Mouse (Mus musculus): ENCODE measurements around the gene Clca1. TPM values are rescaled to one million over a fixed set of nuclear protein-coding genes. Genes with fewer than 3 reads are reported as not detected.

The Clca1 gene
- polyA plus RNA-seq, 2 experiments from 2014 or later: not detected

Other genes with a start within 250 kb of the Clca1 start
- not detected for gene Clca3a2, start 213.3 kb downstream of the Clca1 start, polyA plus RNA-seq (2017; shearing (Covaris generic))
- not detected for gene Clca3b, start 183.4 kb downstream of the Clca1 start, polyA plus RNA-seq (2017; shearing (Covaris generic))
- gene Clca4b, start 100.2 kb downstream of the Clca1 start, polyA plus RNA-seq (2017; shearing (Covaris generic)): not detected
- gene Clca4a, start 57.7 kb downstream of the Clca1 start, polyA plus RNA-seq (2017; shearing (Covaris generic)): not detected
- gene Clca2, start 66.7 kb upstream of the Clca1 start, polyA plus RNA-seq (2017; shearing (Covaris generic)): not detected
- 1 to 10 TPM; 8.8 to 9.4 TPM for gene Odf2l, start 85.8 kb upstream of the Clca1 start, polyA plus RNA-seq (2017; shearing (Covaris generic))